34 mouse cellular contexts compared by ENCODE assay signal in the genomic region with DNA sequence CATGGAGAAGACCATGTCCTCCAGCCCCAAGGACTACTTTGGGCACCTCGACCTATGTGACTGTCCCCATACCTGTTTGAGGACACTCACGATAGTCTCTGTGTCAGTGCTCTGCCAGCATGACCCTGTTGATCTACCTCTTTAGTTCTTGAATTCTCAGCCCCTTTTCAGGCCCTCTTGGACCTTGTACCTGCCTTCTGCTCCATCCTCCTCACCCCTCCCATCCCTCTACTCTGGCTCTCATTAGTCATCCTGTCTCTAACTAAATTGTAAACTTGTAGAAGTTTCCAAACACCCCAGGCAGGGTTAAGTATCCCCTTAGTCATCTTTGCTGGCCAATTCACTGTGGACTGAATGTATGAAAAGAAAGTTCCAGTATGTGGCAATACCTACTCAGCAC. TPM values are rescaled to one million over a fixed set of nuclear protein-coding genes. Genes with fewer than 3 reads are reported as not detected.
"Had no signal": no experiment of that assay in that cellular context is flagged by ENCODE, and none has a peak within 500 bp of the region (broad histone marks: within the 10 kb centered on the region; RNA-seq: fewer than 3 reads in every experiment).

No protein-coding gene starts in this region.

- ATAC-seq: hindbrain, embryonic 16.5 days had no signal

- DNase-seq: gastrocnemius, adult 2 months; gastrocnemius, postnatal 10 days; gastrocnemius, postnatal 25 days; heart, adult 18-20 months; heart, postnatal 4 days; kidney, adult 18-20 months; kidney, adult 8-10 months; kidney, postnatal 10 days; kidney, postnatal 25 days; kidney, postnatal 4 days; liver had no signal

- H3K27me3 ChIP-seq: hindbrain, embryonic 12.5 days; limb, embryonic 12.5 days had no signal

- H3K9ac ChIP-seq: heart, embryonic 13.5 days; heart, embryonic 15.5 days; hindbrain, embryonic 12.5 days; hindbrain, embryonic 14.5 days; limb, embryonic 12.5 days; liver, embryonic 14.5 days had no signal

- H3K36me3 ChIP-seq: heart, embryonic 13.5 days; heart, embryonic 15.5 days; hindbrain, embryonic 10.5 days; hindbrain, embryonic 12.5 days; limb, embryonic 10.5 days; limb, embryonic 12.5 days had no signal

- H3K27ac ChIP-seq: gastrocnemius, adult 2 months; heart, embryonic 13.5 days; heart, embryonic 15.5 days; hindbrain, embryonic 10.5 days; hindbrain, embryonic 12.5 days; hindbrain, embryonic 14.5 days; layer of hippocampus, adult 2 months; left cerebral cortex, adult 2 months; limb, embryonic 10.5 days; limb, embryonic 12.5 days; liver, embryonic 14.5 days had no signal

- H3K4me1 ChIP-seq: limb, embryonic 12.5 days had no signal

- H3K4me2 ChIP-seq: heart, embryonic 11.5 days; heart, embryonic 13.5 days; heart, embryonic 15.5 days; hindbrain, embryonic 12.5 days; hindbrain, embryonic 14.5 days; limb, embryonic 12.5 days; liver, embryonic 11.5 days had no signal

- H3K9me3 ChIP-seq: heart, embryonic 13.5 days; heart, embryonic 15.5 days; hindbrain, embryonic 10.5 days; hindbrain, embryonic 12.5 days; limb, embryonic 10.5 days; limb, embryonic 12.5 days had no signal

- H3K4me3 ChIP-seq: gastrocnemius, adult 2 months; heart, embryonic 13.5 days; heart, embryonic 15.5 days; hindbrain, embryonic 10.5 days; hindbrain, embryonic 12.5 days; layer of hippocampus, adult 2 months; left cerebral cortex, adult 2 months; limb, embryonic 10.5 days; limb, embryonic 12.5 days had no signal

RNA-seq across cellular contexts. Expression of gene Tmem273, which starts 12.0 kb away (rescaled TPM):
- total RNA-seq: gastrocnemius, postnatal 25 days had no signal

RNA-seq across cellular contexts. Expression of gene Fam170b, which starts 36.0 kb away (rescaled TPM):
- total RNA-seq: gastrocnemius, adult 2 months; gastrocnemius, postnatal 10 days; gastrocnemius, postnatal 25 days; gastrocnemius, postnatal 4 days; granulocyte monocyte progenitor cell, adult 5-6 weeks; heart, adult 18-20 months; heart, postnatal 25 days; layer of hippocampus, adult 2 months; layer of hippocampus, postnatal 10 days; layer of hippocampus, postnatal 25 days; left cerebral cortex, adult 2 months; left cerebral cortex, postnatal 14 days; left cerebral cortex, postnatal 36 days had no signal
- polyA plus RNA-seq: frontal cortex, adult 2 months; heart, embryonic 11.5 days; hindbrain, embryonic 10.5 days; hindbrain, embryonic 12.5 days; hindbrain, embryonic 14.5 days; hindbrain, embryonic 16.5 days; inflammation-experienced regulatory T-cells, adult 6 months; limb, embryonic 12.5 days; limb, embryonic 14.5 days; liver, embryonic 11.5 days had no signal

RNA-seq across cellular contexts. Expression of gene Vstm4, which starts 58.8 kb away (rescaled TPM):
- total RNA-seq: granulocyte monocyte progenitor cell, adult 5-6 weeks had no signal
- polyA plus RNA-seq: inflammation-experienced regulatory T-cells, adult 6 months had no signal
